Mouse (Mus musculus) gastrocnemius, postnatal 4 days (tissue): ENCODE data around the gene Tmem132e. TPM values are rescaled to one million over a fixed set of nuclear protein-coding genes. Genes with fewer than 3 reads are reported as not detected.

Experiments
- DNase-seq, 2 experiments: peaks; one replicate each; pipeline ENCODE4 v3.0.0; 2021 to 2022; ENCODE audit warnings: low spot score in 2 of 2, mixed read lengths in 2 of 2
- total RNA-seq, 2 experiments: library from RNA; stranded (reverse); gene quantifications; 2 replicates each; pipeline ENCODE4 v1.2.3; 2021

The Tmem132e gene
- total RNA-seq, 2 experiments from 2014 or later, result 0.98 to 1.0 TPM

DNA sequence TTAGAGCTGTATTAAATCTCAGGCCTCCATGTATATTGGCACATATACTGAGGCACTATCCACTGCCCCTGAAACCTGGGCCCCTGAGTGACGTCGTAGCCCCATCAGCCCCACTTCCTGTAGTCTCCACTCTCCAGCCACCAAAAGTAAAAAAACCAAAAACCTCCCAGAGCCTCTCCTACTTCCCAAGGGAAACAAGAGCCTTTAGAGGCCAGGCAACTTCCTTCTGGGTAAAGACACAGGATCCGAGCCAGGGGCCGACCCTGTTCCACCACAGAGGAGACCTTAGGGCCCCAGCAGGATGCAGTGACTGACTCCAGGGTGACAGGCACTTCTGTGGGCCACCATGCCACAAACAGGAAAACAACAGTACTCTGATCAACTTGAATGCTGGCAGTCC lies 40.1 kb downstream of the Tmem132e start:
- no peak for DNase-seq

DNA sequence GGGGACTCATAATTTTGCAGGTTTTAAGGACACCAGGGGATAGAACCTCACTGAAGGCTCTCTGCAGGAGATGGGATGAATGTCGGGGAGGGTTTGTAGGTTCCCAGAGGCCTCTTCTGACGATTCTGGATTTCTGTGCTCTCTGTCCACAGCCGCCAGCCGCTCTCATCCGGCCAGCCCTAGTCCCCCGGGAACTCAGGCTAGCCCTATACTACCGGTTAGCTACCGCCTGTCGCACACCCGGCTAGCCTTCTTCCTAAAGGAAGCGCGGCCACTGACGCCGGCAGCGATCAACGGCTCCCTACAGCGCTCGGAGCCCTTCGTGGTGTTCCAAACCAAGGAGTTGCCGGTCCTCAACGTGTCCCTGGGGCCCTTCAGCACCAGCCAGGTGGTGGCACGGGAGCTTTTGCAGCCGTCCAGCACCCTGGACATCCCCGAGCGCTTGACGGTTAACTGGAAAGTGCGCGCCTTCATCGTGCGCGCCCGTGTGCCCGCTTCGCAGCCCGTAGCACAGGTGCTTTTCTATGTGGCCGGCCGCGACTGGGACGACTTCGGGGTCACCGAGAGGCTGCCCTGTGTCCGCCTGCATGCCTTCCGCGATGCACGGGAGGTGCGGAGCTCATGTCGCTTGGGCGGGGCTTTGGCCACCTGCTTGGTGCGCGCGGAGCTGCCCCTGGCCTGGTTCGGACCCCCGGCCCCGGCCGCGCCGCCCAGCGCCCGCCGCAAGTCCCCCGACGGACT lies 45.6 kb downstream of the Tmem132e start:
- no peak for DNase-seq

DNA sequence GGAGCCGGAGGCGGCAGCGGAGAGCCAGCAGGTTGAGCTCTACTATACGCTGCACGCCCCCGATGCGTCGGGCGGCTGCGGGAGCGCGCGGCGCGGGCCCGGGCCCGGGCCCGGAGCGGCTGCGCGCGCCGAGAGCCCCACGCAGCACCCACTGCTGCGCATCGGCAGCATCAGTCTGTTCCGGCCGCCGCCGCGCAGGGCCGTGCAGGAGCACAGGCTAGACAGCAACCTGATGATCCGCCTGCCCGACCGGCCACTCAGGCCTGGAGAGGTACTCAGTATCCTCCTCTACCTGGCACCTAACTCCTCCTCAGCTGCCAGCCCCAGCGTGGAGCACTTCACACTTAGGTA lies 46.1 kb downstream of the Tmem132e start:
- DNase-seq, result no peak

DNA sequence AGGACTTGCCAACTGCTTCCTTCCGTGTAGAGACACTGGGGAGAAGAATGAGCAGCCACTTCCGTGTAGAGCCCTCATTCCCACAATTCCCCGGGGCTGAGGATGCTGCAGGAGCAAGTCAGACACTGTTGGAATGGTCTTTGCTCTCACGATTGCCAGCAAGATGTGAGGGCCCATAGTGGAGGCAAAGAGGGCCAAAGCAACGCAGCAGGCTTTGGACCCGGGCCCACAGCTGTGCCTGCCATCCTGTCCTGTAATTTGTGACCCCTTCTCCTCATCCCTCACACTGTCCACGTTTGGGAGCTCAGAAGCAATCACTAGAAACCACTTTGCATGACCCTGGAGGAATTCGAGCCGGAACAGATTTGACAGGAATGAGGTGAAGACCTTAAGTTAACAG lies 59.8 kb downstream of the Tmem132e start:
- DNase-seq, result no peak

DNA sequence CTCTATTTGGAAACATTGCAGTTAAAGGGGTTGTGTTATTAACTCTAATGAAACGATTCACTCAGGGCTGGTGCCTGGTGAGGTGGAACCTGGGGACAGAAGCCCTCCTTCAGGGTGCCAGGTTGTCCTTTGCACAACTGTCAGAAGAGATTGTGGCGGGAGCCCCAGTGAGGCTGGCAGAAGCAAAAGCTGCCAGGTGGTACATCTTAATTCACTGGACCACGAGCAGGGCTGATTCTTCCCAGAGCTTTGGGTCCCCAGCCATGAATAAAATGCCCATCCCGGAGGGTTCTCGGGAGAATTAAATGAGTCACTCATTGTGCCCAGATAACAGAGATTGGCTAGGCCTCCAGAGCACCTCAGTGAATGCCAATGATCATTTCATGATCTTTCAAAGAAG lies 63.8 kb downstream of the Tmem132e start:
- no peak for DNase-seq

DNA sequence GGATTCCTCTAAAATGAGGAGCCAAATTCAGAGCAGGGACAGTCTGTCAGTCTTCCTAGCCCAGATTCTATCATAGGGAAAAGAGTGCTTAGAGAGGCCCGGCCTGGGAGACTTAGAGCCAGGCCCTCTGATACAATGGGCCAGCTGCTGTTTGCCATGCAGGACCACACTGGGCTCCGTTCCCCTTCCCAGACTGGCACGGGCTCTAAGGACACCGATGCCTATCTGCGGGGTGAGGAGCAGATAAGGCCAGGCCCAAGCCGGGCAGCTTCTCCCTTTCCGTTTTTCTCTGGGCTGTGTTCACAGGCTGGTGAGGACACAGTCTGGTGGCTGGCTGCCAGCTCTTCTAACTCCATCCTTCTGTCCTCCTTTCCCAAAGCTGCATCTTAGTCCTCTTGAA lies 64.5 kb downstream of the Tmem132e start:
- no peak for DNase-seq

DNA sequence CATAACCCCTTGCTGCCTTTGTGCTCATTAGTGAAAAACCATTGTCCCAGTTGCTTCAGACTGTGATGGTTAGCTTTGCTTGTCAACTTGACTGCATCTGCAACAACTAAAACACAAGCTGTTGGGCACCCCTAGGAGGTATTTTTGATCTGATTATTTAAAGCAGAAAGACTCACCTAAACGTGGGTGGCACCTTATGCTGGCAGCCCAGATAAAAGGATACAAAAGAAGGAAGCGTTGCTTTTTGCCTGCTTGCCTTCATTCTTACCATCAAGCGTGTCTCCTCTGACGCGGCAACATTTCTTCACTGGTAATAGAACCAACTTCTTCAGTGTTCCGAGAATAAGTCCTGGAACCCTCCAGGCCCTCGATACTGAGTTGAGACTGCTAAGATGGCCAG lies 72.6 kb downstream of the Tmem132e start:
- no peak for DNase-seq

DNA sequence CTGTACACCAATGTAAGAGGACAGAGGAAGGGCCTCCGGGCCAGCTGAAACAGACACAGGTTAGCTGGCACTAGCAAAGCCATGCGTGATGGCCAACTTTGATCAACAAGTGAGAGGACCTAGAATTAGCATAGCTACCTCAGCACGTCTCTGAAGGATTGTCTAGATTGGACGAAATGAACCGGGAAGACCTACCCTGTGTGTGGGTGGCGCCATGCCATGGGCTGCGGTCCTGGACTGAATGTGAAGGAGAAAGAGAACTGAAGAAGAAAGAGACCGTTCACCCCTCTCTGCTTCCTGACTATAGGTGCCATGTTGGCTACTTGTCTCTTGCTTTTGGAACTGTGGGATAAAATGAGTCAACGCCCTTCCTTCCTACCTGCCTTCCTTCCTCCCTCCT lies 76.8 kb downstream of the Tmem132e start:
- no peak for DNase-seq

DNA sequence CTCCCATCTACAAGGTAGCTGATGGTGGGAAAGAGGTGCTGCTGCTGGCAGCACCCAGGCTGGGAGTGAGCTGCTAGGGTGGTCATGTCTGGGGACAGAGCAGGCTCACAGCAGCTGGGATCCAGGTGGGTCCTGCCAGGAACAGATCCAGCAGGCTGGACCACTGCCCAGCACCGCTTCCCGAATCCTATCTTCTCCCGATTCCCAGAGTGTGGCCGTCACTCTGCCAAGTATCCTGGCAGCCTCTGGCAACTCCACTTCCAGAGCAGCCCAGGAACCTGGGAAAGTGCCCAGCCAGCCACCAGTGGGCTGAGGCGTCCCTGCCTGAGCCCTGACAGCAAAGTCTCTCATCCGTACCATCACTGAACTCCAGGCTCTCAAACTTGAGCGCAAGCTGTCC lies 78.5 kb downstream of the Tmem132e start:
- DNase-seq, result peak in 1 of 2 experiments; percentile 44

DNA sequence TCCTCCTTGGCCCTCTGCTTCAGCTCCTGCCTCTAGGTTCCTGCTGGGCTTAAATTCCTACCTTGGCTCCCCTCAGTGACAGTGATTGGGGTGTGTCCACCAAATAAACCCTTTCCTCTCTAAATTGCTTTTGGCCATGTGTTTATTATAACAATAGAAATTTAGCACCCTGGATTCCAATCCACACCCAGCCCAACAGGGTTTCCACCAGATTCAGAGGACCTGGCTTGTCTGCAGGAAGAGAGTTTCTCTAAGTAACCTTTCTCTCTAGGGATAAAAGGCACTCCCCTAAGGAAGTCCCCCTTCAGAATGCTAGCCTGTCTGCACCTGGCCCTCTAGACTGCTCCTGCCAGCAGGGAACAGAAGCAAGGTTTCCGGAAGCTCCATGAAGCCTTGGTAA lies 82.4 kb downstream of the Tmem132e start:
- no peak for DNase-seq

DNA sequence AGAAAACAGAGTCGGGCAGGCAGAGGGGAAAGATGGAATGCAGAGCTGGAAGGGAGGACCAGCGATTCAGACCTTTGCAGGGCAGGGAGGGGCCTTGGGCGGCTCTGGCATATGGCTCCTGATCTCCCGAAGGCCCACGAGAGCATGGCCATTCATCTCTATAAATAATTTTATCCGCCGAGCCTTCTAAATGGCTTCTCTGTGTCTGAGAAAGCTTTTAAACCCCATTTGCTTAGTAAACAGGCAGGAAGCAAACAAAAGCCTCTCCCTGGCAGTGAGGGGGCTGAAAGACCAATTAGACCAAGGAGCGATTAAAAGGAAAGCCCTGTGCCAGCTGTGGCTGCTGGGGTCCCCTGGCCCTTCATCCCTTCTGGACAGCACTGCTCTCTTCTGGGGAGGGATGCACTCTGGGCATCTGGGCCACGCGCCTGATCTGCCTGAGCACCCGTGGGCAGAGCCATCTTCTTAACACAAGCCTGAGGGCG lies 84.5 kb downstream of the Tmem132e start:
- DNase-seq, result no peak

DNA sequence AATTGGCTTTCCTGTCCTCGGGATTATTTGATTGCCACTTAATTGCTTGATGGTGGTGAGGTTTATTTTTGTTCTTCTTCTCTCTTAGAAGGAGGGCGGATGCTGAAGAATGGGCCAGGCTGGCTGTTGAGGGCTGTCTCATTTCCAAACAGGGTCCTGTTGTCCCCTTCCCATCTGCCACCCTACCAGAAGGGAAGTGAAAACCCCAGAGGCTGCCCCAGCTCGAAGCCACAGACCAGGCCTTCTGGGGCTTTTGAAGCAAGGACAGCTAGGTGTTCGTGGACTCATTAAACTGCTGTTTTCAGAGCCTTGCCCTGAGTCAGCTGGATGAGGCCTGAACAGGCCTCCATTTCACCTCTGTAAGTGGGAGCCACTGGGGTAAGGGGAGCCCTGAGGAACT lies 87.4 kb downstream of the Tmem132e start:
- DNase-seq, result no peak

DNA sequence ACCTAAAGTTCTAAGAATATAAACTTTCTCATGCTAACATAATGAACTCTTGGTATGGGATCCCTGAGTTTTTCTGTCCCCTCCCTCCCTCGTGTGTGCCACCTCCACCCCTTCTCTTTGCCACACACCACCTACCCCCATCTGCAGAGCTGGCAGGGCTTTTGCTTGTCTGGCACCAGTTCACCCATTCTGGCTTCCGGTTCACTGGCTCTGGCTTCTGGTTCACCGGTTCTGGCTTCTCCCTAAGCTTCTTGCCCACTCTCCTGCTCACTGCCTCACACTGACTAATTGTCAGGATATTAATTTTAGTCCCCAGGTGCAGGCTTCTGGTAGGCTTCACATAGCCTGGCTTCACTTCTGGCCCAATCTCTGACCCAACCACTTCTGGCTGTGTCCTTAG lies 88.7 kb downstream of the Tmem132e start:
- no peak for DNase-seq

DNA sequence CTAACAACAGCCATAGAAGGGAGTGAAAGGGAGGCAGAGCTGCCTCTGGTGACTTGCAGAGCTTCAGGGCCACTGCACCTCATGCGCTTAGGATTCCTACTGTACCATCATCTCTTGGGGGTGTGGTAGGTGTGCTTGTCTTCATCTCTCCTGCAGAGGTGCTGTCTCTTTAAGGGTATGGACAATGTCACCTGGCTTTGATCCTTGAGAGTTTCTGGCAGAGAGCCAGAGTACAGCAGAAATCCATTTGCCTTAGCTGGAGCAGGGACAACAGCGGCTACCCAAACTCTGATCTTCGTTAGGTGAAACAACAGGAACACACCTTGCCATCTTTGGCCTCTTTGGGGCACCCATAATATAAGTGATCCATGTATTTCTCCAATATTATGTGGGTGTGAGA lies 92.2 kb downstream of the Tmem132e start:
- DNase-seq, result no peak

DNA sequence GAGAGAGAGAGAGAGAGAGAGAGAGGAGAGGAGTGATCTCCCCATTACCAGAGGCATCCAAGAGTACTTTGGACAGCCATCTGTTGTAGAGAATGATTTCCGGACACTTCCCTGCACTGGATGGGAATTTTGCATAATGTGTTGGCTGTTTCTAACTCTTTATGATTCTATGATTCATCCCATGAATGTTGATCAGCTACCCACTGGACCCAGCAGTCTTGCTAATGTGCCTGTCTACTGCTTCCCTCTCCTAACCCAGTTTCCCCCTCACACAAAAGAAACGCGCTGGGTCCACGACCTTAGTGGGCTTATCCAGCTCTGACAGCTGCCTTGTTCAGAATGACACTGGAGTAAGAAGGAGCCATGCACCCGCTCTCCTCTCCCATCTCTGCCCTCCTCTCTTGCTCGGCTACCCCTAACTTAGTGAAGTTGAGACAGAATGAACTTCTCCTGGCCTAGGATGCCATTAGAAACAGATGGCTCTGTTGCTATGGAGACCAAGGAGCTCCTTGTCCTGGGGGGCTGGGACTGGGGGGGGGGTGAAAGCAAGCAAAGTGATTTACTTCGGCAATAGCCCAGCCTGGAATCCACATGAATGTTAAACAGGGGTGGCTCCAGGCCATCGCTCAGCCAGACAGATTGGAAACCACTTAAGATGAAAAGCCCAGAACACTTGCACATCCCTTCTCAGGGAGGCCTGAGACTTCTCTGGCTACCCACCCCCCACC lies 98.8 kb downstream of the Tmem132e start:
- DNase-seq, result no peak

DNA sequence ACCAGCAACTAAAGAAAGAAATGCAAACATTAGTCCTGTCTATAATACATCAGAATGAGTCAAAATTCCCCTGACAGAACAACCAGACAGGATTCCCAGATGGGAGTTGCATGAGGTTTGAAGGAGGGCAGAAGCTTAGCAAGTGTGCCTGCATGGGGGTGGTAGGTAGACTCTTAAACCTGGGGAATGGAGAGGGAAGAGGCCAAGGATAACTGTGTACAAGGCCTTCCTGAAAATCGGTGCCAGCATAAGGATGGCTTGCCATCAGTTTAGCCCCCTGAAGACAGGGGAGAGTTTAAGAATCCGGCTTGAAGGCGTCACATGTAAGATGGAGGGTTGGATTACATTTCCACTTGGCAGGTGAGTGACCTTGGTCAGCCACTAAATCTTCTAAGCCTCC lies 102.2 kb downstream of the Tmem132e start:
- no peak for DNase-seq

Other genes with a start within 250 kb of the Tmem132e start
- gene Ccl1, start 83.2 kb upstream of the Tmem132e start, total RNA-seq, result not detected